Mouse (Mus musculus): ENCODE measurements around the gene Sstr5. TPM values are rescaled to one million over a fixed set of nuclear protein-coding genes. Genes with fewer than 3 reads are reported as not detected.

Gene Sstr5
- total RNA-seq (2014; rRNA removed) (1.9 and 2.0 TPM in 2 replicates), polyA plus RNA-seq (2015; fragmentation: Nextera tagmentation; extraction: Ambion mirVana) (1.7 and 2.4 TPM in 2 replicates)

DNA sequence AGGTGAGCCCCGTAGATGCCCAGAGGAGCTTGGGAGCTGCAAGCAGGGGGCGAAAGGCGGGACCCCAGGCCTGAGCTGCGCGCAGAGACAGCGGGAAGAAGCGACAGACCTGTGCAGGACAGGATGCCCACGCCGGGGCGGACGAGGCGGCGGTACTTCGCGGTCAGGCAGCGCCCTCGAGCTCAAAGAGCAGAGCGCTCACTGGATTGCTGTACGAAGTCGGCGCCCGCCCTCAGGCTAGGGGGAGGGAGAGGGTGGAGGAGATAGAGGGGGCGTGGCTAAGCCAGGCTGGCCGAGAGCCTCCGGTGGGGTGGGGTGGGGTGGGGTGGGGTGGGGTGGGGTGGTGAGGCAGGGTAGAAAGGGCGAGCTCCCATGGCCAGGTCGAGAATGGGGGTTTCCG lies at the start of gene Sstr5:
Gene Sstr5, minus strand, starts transcription at position 276 of the 400 bp plus-strand sequence.
- no peaks in the 10 kb centered on the region for H3K4me1 ChIP-seq (ENCODE audit: insufficient read depth, low read length)
- TF ChIP-seq CTCF (IDR thresholded peaks at IDR 0.05): no peak
- no peaks in the 10 kb centered on the region for H3K36me3 ChIP-seq (ENCODE audit: insufficient read depth, low read length)
- ATAC-seq (ENCODE audit: low FRiP score) (no peak), DNase-seq (ENCODE audit: low spot score) (no peak)
- peak within 1 kb of the TSS; percentile 55 for H3K9ac ChIP-seq (replicated peaks; ENCODE audit: low read length, poor library complexity, severe bottlenecking)
- no peaks in the 10 kb centered on the region for H3K9me3 ChIP-seq (ENCODE audit: low read length)
- no peak within 1 kb of the TSS for H3K27ac ChIP-seq (ENCODE audit: low read depth, low read length)
- H3K4me3 ChIP-seq (ENCODE audit: low read depth, low read length): peak within 1 kb of the TSS; percentile 33
- WGBS: under 1% methylated on average over 23 of the region's 28 CpGs
- peaks cover 23% of the 10 kb centered on the region; the same call in 1 of the 2 replicates for H3K27me3 ChIP-seq (ENCODE audit: insufficient read depth, low read length)
- H3K4me2 ChIP-seq (ENCODE audit: low read depth, low read length, poor library complexity, severe bottlenecking): peak within 1 kb of the TSS; percentile 51

DNA sequence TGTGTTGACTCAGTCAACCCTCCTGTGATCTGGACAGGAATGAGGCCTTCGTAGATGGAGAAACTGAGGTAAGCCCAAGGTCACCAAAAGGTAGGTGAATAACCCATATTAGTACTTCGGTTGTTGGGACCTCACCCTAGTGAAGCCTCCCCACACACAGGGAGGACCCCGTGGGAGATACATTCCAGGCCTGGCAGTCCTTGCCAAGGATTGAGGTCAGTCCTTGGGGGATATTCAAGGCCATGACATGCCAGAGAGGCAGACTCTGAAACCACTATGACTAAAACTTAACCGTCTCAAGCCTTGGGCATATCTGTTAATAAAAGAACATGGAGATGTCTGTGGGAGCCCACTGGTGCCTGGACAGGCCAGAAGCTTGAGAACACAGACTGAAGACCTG lies 44.7 kb upstream of the Sstr5 start:
- Histone ChIP-seq H3K9me3 (ENCODE audit: low read length) (no peaks in the 10 kb centered on the region), H3K36me3 (ENCODE audit: insufficient read depth, low read length) (no peaks in the 10 kb centered on the region), H3K9ac (replicated peaks; ENCODE audit: low read length, poor library complexity, severe bottlenecking) (no peak overlapping the region), H3K4me3 (ENCODE audit: low read depth, low read length) (no peak overlapping the region), H3K27ac (ENCODE audit: low read depth, low read length) (no peak overlapping the region), H3K4me2 (ENCODE audit: low read depth, low read length, poor library complexity, severe bottlenecking) (no peak overlapping the region), H3K27me3 (ENCODE audit: insufficient read depth, low read length) (no peaks in the 10 kb centered on the region), H3K4me1 (ENCODE audit: insufficient read depth, low read length) (no peaks in the 10 kb centered on the region)
- no peak for DNase-seq (ENCODE audit: low spot score)
- ATAC-seq (ENCODE audit: low FRiP score): no peak
- TF ChIP-seq CTCF (IDR thresholded peaks at IDR 0.05): no peak
- 88% methylated on average over 4 of the region's 4 CpGs for WGBS

DNA sequence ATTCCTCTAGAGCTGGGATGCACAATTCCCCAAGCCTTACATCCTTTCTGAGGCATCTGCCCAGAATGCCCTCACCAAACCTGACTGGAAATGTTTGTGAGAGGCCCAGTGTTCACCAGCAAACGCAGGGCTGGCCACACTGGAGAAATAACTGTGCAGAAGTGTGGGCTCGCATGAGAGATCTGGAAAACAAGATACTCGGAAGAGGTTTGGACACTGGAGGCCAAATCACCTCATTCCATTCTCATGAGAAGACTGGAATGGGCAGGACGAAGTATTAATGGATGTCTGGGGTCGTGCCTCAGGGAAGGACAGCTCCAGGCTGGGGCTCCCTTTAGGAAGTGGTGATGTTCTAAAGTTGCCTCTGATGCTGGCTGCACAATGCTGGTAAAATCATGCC lies 43.6 kb upstream of the Sstr5 start:
- H3K27ac ChIP-seq (ENCODE audit: low read depth, low read length): no peak overlapping the region
- H3K9me3 ChIP-seq (ENCODE audit: low read length): no peaks in the 10 kb centered on the region
- TF ChIP-seq CTCF (IDR thresholded peaks at IDR 0.05): no peak
- H3K4me3 ChIP-seq (ENCODE audit: low read depth, low read length): no peak overlapping the region
- 81% methylated on average over 5 of the region's 5 CpGs for WGBS
- DNase-seq (ENCODE audit: low spot score) (no peak), ATAC-seq (ENCODE audit: low FRiP score) (no peak)
- H3K27me3 ChIP-seq (ENCODE audit: insufficient read depth, low read length): no peaks in the 10 kb centered on the region
- no peaks in the 10 kb centered on the region for H3K36me3 ChIP-seq (ENCODE audit: insufficient read depth, low read length)
- H3K4me2 ChIP-seq (ENCODE audit: low read depth, low read length, poor library complexity, severe bottlenecking): no peak overlapping the region
- H3K4me1 ChIP-seq (ENCODE audit: insufficient read depth, low read length): no peaks in the 10 kb centered on the region
- no peak overlapping the region for H3K9ac ChIP-seq (replicated peaks; ENCODE audit: low read length, poor library complexity, severe bottlenecking)

DNA sequence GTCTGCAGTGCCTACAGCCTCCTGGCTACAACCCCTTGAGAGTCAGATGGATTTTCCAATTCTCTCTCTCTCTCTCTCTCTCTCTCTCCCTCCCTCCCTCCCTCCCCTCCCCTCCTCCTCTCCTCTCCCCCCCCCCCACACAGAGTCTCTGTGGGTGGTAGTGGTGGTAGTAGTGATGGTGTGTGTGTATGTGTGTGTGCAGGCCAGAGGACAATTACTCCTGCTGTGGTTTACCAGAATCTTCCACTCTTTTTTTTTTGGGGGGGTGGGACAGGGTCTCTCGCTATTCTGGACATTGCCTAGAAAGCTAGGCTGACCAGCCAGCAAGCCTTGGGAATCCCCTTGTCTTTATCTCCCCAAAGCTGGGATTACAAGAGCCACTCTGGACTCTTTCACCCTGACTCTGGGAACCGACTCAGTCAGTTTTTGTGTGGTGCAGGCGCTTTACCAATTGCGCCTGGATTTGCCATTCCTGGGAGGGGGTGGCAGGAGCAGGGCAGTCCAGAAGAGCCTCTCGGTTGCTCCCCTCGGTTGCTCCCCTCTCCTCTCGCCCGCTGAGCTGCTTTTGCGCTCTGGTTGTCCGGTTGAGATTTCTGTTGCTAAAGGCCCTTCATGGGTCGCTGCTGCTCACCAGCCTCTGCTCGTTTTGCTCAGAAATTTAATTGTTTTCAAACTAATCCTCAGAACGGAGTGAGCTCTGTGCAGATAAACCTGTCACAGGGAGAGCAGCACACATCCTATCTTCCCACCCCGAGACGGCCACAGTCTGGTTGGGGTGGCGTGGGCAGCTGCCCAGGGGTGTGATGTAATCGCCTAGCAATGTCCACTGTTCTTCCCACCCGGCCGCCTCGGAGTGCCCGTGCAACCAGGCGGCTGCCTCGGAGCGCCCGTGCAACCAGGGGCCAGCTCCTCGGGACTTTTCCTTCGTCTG lies 42.1 kb upstream of the Sstr5 start:
- Histone ChIP-seq H3K4me2 (ENCODE audit: low read depth, low read length, poor library complexity, severe bottlenecking) (peak overlapping the region; percentile 22; the same call in 1 of the 2 replicates), H3K9me3 (ENCODE audit: low read length) (no peaks in the 10 kb centered on the region), H3K27me3 (ENCODE audit: insufficient read depth, low read length) (no peaks in the 10 kb centered on the region), H3K9ac (replicated peaks; ENCODE audit: low read length, poor library complexity, severe bottlenecking) (0 out of 2 replicates have a peak overlapping the region, but pooled peaks have one; percentile 13), H3K4me3 (ENCODE audit: low read depth, low read length) (no peak overlapping the region), H3K36me3 (ENCODE audit: insufficient read depth, low read length) (no peaks in the 10 kb centered on the region), H3K4me1 (ENCODE audit: insufficient read depth, low read length) (no peaks in the 10 kb centered on the region), H3K27ac (ENCODE audit: low read depth, low read length) (peak overlapping the region; percentile 52)
- ATAC-seq (ENCODE audit: low FRiP score) (peak; percentile 68), DNase-seq (ENCODE audit: low spot score) (peak; percentile 34)
- WGBS: 8% methylated on average over 27 of the region's 27 CpGs
- TF ChIP-seq CTCF (IDR thresholded peaks at IDR 0.05): no peak

DNA sequence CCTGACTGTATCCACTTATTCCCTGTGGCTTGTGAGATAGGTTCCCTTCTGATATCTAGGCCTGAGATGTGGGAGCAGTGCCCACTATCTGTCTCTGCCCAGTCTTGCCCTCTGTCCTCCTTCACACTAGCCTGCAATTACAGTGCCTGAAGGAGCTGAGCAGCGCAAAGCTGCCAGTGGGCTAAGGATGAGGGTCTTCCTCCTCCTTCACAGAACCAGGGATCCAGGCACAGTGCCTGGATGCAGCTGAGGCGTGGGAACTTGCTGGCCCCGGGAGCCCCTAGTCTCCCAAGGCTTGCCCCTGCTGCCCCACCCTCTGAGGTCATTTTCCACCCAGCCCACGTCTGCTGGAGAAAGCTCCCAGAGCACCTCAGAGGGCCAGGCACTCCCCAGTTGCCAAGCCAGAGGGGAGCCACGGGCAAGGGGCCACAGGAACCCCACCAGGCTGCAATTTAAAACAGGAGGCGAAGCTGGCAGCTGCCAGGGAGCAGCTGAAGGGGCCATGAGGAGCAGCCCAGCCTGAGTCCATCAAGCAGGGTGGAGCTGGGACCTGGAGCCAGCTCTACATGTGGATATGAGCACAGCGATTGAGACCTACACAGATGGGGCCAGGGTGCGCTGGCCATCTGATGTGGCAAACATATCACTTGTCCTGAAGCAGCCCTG lies 33.4 kb upstream of the Sstr5 start:
- H3K27me3 ChIP-seq (ENCODE audit: insufficient read depth, low read length): no peaks in the 10 kb centered on the region
- no peaks in the 10 kb centered on the region for H3K4me1 ChIP-seq (ENCODE audit: insufficient read depth, low read length)
- 61% methylated on average over 8 of the region's 8 CpGs for WGBS
- H3K36me3 ChIP-seq (ENCODE audit: insufficient read depth, low read length): no peaks in the 10 kb centered on the region
- no peak for ATAC-seq (ENCODE audit: low FRiP score)
- DNase-seq (ENCODE audit: low spot score): peak; percentile 33
- no peaks in the 10 kb centered on the region for H3K9me3 ChIP-seq (ENCODE audit: low read length)
- no peak overlapping the region for H3K4me2 ChIP-seq (ENCODE audit: low read depth, low read length, poor library complexity, severe bottlenecking)
- H3K4me3 ChIP-seq (ENCODE audit: low read depth, low read length): no peak overlapping the region
- H3K27ac ChIP-seq (ENCODE audit: low read depth, low read length): no peak overlapping the region
- H3K9ac ChIP-seq (replicated peaks; ENCODE audit: low read length, poor library complexity, severe bottlenecking): no peak overlapping the region
- no peak for TF ChIP-seq CTCF (IDR thresholded peaks at IDR 0.05)

Data from midbrain, postnatal 0 days (tissue).